Mouse (Mus musculus) thymus, postnatal 14 days (tissue): Measurements from ENCODE around the gene Glis3.

Source experiments
- DNase-seq: peaks from one replicate; pipeline ENCODE4 v3.0.0; 2021

Gene Glis3

DNA sequence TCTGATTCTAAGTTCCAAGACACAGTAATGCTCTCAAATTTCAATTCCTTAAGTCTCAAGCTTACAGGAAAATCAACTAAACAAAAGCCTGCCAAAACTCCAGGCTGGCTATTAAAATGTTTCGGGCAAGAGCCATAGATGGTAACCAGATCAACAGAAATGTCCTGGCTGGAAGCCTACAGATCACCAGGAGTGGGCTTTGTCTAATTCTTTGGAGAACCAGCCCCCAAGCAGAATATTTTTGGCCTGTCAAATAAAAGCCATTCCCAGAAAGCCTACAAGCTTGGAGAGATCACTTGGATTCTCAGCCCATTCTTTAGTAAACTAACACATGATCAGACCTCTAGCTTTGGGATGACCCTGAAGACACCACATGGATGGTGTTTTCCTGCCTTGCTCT, 303.5 kb downstream of the Glis3 start:
- no peak for DNase-seq

- DNase-seq, result no peak
Measured at GRCm38 (mm10) chr19:28375746-28376145, 304.1 kb downstream of the Glis3 start.

DNA sequence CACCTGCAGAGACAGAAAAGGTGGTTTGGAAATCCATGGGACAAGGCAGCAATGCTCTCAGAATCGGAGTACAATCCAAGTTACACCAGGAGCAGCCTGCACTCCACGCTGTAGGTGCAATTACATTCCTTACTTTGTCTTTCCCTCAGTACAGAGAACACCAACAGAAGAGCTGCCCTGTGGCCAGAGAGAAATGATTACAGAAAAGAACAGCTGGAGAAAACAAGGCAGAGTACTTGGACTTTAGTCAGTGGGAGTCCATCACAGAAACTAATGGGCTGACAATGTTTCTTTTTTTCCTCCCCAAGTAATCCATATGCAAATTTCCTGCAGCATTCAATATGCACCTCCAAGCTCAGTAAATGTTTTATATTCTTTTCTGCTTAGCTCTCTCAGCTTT, 305.4 kb downstream of the Glis3 start:
- no peak for DNase-seq

DNA sequence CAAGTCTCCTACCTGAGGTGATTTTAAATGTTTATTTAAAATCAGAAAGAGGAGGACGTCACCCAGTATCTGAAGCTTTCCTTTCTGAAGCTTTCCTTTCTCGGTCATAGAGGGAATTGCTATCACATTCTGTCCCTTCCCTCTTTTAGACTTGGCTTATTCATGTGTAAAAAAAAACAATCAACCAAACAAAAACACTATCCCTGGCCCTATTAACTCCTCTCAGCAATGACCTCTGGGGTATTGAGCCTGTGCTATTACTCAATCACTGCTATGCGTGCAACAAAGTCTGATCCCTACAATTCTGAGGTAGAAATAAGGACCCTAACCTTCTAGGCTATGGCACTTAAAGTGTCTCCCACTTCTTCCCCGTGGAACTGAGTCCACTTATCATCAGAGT, 311.7 kb downstream of the Glis3 start:
- DNase-seq, result no peak

DNA sequence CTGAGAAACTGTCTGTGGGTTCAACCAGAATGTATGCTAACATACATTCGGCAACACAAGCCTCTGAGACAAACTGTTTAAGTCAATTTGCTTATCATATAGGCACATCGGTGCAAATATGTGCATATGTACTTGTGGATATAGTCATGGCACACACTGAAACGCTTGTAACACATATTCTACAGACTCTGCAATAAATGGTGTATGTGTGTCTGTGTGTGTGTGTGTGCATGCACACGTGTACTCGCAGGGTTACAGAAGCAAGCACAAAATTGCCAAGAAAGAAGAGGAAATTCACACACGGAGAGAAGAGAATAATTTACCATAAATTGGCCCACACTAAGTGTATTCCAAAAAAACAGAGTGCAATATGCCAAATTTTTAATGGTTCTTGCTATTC, 312.6 kb downstream of the Glis3 start:
- no peak for DNase-seq

DNA sequence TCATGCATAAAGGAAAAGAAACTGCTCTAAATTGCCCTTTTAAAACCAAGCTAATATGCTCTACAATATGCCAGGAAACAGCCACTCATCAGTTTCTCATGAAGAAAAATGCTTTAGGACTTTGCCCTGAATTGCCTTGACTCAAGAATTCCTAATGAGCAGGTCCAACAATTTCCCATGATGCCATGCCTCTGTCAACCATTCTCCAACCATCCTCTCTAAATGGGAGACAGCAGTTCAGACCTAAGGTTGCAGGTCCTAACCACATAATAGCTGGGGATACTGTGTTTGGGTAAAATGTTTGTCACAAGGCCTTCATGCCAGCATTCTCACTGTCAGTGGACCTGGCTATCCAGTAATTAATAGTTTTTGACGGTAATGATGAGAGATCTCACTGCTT, 313.1 kb downstream of the Glis3 start:
- no peak for DNase-seq

GRCm38 (mm10) chr19:28365897-28366296, 314.0 kb downstream of the Glis3 start:
- DNase-seq, result peak; percentile 50

GRCm38 (mm10) chr19:28360884-28361283, 319.0 kb downstream of the Glis3 start:
- no peak for DNase-seq

GRCm38 (mm10) chr19:28357595-28357994, 322.3 kb downstream of the Glis3 start:
- no peak for DNase-seq

- no peak for DNase-seq
Measured at GRCm38 (mm10) chr19:28351068-28352066, 328.5 kb downstream of the Glis3 start.

- no peak for DNase-seq
Measured at GRCm38 (mm10) chr19:28347080-28347825, 332.6 kb downstream of the Glis3 start.

DNA sequence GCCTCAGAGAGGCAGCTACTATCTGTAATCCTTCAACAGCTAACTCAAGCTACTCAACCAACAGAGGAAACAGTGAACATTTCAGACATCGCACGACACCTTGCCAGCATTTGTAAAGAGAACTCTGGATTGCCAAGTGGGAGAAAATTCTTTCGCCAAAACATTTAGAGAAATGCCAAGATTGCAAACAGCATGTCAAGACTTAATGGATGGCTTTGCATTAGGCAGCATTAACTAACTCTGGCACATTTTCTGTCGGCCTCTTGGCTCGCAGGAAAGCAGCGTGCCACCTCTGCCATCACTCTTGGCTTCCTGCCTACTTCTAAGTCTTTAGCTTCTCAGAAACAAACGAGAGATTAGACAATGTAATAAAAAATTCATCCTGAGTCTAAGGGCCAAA, 336.2 kb downstream of the Glis3 start:
- no peak for DNase-seq

DNA sequence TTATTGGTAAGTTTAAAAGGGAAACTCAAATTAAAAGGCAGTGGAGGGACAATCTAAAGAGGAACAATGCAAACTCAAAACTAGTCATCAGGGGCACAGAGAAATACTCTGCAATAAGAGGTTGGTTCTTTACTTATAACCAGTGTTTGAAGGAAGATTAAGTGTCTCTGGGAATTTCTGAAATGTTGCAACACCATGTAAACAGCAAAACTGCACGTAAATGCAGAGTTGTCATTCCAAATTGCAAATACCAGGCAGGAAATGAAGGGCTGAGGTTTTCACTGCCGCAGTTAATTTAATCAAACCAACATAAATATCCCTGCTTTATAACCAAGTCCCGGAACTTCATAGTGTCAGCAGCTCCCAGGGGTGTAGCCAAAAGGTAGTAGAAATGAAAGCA, 342.3 kb downstream of the Glis3 start:
- DNase-seq, result no peak

GRCm38 (mm10) chr19:28336651-28337510, 343.0 kb downstream of the Glis3 start:
- DNase-seq, result no peak

- DNase-seq, result no peak
Measured at GRCm38 (mm10) chr19:28335890-28336289, 344.0 kb downstream of the Glis3 start.

GRCm38 (mm10) chr19:28333007-28333766, 346.7 kb downstream of the Glis3 start:
- no peak for DNase-seq

- no peak for DNase-seq
Measured at GRCm38 (mm10) chr19:28328444-28329110, 351.3 kb downstream of the Glis3 start.

DNA sequence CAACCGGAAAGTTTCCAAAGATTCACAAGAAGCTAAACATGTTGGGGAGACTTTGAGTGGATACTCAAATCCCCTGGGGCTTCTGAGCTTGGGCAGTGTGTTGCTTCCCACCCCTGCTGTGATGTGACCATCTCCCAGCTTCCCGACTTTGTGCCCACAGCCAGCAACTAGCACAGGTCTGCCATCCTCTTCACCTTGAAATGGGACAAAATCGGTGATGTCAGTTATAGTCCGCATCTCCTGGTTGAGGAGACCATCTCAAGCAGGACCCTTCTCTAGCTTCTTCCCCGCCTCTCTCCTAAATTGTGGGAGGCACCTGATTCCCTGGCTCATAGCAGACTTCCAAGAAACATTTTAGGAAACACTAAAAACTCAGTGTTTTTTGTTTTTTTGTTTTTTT, 352.3 kb downstream of the Glis3 start:
- no peak for DNase-seq

- DNase-seq, result no peak
Measured at GRCm38 (mm10) chr19:28306036-28306435, 373.8 kb downstream of the Glis3 start.

DNA sequence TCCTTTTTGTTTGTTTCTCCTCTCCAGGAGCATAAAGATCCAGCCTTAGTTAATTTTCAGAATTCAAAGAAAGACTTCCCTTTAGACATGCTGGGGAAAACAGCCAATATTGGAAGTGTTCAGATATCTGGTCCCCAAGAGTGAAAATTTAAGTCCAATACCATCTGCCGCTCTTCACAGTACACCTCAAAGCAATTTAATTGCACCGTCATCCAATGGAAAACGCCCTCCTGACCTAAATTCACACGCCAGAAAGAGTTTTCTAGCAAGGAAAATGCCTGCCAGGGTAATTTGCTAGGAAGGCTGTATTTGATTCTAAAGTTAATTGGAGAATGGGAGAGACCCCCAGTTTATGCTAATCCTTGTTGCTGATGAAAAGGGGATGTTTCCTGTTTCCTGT, 374.4 kb downstream of the Glis3 start:
- no peak for DNase-seq

DNA sequence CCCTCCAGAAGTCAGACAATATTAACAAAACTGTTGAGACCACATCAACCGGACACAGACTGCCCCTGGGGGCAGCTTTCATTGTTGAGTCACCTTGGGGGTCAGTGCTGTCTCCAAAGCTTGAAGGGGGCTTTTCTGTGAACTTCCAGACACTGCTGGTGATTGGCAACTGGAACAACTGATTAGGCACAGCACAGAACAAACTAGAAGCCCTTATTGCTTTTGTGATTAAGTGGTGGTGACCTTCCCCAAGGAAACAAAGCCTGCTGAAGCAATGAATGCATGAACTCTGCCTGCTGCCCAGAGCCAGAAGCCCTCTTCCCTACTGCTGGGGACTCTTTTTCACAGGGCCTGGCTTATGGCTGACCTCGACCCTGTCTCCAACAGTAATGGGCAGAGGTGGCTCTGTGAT, 377.0 kb downstream of the Glis3 start:
- no peak for DNase-seq

- DNase-seq, result no peak
Measured at GRCm38 (mm10) chr19:28300226-28300625, 379.7 kb downstream of the Glis3 start.
